Mouse (Mus musculus): ENCODE data around the gene 9530003J23Rik.
"Not testable (repeated sequence)": the region's sequence is repeated elsewhere in the genome, so short reads cannot be mapped to it uniquely, and the experiment has no call there.

9530003J23Rik gene

GRCm38 (mm10) chr10:117238603-117239002, at the start of gene 9530003J23Rik:
Gene 9530003J23Rik, minus strand, starts transcription at chr10:117238703.
- no peak for DNase-seq (ENCODE audit: low spot score)

DNA sequence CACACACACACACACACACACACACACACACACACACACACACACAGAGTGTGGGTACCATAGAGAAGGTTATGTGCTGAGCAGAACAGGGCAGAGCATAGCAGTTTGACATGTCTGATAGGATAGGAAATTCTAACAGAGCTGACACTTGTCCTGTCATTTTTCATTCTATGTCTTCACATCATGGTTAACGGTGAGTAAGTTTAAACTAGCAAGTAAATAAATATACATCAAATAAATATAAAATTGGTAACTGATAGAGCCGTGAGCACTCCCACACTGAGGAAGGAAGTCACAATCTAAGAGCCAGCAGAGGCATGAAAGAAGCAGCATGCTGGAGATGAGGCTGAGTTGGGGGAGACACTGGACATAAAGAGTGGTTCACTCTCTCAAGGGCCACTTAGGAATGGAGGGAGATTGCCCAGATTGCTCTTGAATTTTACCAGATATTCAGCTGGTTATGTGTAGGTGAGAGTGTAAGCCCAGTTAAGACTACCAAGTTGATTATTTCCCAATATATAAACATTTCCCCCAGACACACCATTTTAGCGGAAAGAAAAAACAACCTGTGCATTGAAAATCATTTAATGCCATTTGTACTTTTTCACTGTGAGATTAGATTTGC, 48.8 kb upstream of the 9530003J23Rik start:
- no peak for DNase-seq (ENCODE audit: low spot score)

- no peak for DNase-seq (ENCODE audit: low spot score)
Measured at GRCm38 (mm10) chr10:117286366-117286970, 48.0 kb upstream of the 9530003J23Rik start.

DNA sequence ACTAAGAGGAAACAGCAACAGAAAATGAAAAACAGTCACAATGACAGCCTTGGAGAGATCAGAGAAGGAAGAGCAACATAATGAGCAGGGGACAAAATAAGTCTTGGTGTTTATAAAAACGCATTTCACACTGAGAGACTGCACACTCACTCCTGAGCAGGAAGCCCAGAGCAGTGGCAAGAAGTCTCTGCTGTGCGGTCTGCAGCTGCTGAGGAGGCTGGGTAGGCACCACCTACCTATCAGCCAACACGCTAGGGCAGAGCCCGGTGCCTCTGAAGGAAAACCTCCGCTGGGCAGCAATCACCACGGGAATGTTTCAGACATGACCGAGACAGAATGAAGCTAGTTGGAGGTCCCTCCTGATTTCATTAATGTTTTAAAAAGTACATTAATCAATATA, 47.1 kb upstream of the 9530003J23Rik start:
- DNase-seq (ENCODE audit: low spot score), result not testable (repeated sequence)

DNA sequence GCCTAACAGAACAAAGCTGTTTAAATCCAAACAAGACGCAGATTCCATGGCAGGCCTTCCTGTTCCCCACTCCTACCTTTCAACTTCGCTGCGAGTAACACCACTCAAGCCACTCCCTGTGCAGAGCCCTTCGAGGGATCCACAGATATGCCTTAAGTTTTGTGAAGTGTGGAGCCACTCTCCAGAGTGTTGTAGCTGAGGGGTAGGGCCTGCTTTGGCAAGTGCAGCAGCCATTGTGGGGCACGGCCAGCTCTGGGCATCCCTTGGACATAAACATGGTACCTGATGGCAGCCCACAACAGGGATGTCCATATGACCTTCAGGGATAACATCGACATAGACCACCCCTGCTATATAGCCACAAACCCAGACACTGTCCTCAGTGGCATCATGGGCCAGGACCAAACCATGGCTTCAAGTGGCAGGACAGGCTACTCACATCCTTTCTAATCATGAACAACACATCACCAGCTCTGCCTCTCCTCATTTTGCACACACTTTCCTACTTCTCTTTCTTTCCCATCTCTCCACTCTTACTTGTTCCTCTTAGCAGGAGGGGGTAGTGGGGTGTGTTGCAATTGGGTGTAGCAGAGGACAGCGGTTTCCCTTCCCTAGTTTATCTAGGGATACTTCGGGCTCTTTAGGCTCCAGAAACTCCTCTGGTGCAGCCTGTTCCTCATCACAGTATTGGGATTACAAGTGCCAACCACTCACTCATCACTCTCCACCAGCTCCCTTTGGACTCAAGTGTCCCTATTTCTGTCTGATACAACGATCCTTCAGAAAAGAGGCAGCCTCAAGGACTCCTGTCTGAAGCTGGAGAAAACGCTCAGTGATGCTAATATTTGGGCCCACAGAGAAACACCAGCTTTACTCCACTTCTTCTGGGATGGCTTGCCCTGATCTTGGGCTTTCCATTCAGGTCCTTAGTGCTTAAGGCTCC, 46.3 kb upstream of the 9530003J23Rik start:
- DNase-seq (ENCODE audit: low spot score), result no peak

DNA sequence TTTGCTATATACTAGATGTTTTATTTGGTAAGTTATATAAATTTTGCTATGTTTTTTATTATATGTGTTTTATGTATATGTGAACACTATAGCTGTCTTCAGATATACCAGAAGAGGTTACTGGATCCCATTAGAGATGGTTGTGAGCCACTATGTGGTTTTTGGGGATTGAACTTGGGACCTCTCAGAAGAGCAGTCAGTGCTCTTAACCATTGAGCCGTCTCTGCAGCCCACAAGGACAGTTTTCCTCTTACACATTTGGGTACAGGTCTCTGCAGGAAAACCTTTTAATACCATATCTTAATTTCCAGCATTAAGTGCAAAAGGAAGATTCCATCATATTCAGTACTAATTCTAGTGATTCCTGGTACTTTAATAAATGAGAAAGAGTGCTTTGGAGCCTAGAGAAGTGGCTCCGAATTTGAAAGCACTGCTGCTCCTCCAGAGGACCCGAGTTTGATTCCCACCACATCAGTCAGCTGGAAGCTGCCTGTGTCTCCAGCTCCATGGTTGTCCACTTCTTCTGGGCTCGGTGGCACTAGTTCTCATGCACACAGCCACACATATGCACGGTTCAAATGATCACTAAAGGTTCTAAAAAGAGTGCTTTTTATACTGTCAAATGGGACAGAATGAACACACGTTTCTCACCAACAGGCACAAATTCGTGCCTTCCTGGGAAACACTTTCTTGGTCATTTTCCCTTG, 45.5 kb upstream of the 9530003J23Rik start:
- no peak for DNase-seq (ENCODE audit: low spot score)

DNA sequence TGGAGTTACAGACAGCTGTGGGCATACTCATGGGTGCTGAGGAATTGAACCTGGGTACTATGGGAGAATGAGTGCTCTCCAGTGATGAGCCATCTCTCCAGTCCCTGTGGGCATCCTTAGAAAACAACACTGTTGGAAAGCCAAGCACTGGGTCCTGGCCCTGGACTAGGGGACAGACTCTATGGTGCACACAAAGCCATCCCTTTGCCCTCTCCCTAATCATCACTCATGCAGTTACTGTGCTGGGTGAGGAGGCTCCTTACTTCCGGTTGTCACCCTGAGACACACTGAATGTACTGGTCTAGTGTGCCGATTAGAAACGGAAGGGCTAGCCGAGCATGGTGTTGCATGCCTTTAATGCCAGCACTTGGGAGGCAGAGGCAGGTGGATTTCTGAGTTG, 44.7 kb upstream of the 9530003J23Rik start:
- DNase-seq (ENCODE audit: low spot score), result not testable (repeated sequence)

GRCm38 (mm10) chr10:117282551-117282950, 44.0 kb upstream of the 9530003J23Rik start:
- DNase-seq (ENCODE audit: low spot score), result no peak

- DNase-seq (ENCODE audit: low spot score), result no peak
Measured at GRCm38 (mm10) chr10:117282049-117282448, 43.5 kb upstream of the 9530003J23Rik start, which contains the start of gene Lyz2. Gene Lyz2, minus strand, starts transcription at chr10:117282321.

DNA sequence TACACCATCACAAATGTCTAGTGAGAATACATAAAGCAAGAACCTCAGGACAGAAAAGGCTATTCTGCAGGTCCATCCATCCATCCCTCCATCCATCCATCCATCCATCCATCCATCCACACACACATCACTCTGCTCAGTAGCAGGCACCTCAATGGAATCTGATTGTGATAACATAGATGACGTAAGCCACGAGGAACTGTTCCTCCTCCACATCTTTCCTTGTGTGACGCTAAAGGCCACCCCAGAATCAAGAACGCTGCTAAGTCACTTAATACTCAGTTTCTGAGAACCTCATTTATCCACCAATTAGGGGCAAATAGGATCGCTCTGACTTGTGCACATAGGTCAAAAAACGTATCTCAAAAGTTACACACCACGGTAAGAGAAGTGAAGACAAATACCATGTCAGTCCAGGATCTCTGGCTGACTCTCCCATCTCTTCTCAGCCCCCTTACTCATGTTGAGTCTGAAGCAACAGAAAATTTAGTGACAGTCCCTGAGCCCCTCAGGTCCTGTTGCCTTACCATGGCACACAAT, 42.9 kb upstream of the 9530003J23Rik start:
- no peak for DNase-seq (ENCODE audit: low spot score)

GRCm38 (mm10) chr10:117280000-117280399, 41.5 kb upstream of the 9530003J23Rik start:
- no peak for DNase-seq (ENCODE audit: low spot score)

DNA sequence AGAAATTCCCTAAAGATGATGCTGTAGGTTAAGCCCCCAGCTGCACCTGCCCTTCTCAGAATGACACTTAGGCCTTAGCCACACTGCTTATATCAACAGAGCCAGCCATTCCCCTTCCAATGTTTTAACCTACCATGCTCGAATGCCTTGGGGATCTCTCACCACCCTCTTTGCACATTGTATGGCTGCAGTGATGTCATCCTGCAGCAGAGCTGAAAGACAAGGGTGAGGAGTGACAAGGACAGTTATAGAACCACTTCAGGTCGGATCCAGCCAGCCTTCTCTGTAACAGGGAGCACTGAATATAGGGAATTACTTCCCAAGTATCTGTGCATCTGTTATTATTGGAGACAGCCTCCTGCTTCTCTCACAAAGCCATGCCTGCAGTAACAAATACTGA, 40.0 kb upstream of the 9530003J23Rik start:
- DNase-seq (ENCODE audit: low spot score), result not testable (repeated sequence)

DNA sequence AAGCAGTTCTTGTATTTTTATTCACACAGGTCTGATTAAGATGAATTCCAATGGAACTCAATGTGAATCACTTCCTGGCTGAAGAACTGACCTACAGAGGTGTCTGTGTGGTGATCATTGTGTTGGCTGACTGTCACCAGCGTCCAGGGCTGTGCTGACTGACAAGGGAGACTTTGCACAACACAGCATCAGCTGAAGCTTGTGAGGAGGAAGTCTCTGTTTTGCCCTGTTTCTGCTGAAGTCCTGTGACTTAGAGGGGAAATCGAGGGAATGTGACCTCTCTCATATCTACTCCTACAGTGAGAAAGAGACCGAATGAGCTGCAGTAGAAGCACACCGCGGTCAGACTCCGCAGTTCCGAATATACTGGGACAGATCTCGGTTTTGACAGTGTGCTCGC, 39.3 kb upstream of the 9530003J23Rik start:
- DNase-seq (ENCODE audit: low spot score), result not testable (repeated sequence)

GRCm38 (mm10) chr10:117275681-117276369, 37.3 kb upstream of the 9530003J23Rik start:
- DNase-seq (ENCODE audit: low spot score), result no peak

GRCm38 (mm10) chr10:117274645-117275044, 36.1 kb upstream of the 9530003J23Rik start:
- DNase-seq (ENCODE audit: low spot score), result not testable (repeated sequence)

DNA sequence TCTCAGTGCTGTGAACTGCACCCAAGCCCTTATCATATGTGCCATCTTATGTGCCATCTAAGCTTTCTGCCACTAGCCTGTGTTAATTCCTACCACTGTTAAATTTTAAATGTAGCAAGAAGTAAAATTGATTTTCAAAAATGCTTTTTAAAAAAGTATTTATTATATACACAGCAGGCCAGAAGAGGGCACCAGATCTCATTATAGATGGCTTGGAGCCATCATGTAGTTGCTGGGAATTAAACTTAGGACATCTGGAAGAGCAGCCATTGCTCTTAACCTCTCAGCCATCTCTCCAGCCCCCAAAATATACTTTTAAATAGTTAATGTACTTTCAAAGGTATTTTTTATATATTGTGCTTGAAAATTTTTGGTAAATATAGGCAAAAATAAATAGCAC, 33.5 kb upstream of the 9530003J23Rik start:
- no peak for DNase-seq (ENCODE audit: low spot score)

GRCm38 (mm10) chr10:117259870-117260269, 21.4 kb upstream of the 9530003J23Rik start:
- no peak for DNase-seq (ENCODE audit: low spot score)

DNA sequence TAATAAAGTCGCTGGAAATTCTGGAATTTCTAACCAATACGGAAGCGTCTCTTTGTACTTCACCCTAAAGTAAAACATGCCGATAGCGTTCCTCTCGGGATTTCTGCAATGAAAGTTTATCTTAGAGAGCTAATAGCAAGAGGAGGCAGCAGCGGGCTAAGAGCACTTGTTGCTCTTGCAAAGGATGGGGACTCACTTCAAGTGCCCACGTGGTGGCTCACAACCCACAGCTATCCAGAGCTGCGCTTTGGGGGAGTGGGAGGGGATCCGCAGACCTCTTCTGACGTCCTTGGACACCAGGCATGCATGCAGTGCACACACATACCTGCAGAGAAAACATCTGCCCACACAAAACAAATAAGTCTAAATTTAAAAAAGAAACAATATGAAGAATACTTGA, 2.6 kb downstream of the 9530003J23Rik start:
- no peak for DNase-seq (ENCODE audit: low spot score)

- DNase-seq (ENCODE audit: low spot score), result no peak
Measured at GRCm38 (mm10) chr10:117234825-117235224, 3.7 kb downstream of the 9530003J23Rik start.

GRCm38 (mm10) chr10:117229826-117230225, 8.7 kb downstream of the 9530003J23Rik start:
- no peak for DNase-seq (ENCODE audit: low spot score)

GRCm38 (mm10) chr10:117226002-117226401, 12.5 kb downstream of the 9530003J23Rik start:
- no peak for DNase-seq (ENCODE audit: low spot score)

Data from left cerebral cortex, adult 11 months (tissue).